In the genomic region with DNA sequence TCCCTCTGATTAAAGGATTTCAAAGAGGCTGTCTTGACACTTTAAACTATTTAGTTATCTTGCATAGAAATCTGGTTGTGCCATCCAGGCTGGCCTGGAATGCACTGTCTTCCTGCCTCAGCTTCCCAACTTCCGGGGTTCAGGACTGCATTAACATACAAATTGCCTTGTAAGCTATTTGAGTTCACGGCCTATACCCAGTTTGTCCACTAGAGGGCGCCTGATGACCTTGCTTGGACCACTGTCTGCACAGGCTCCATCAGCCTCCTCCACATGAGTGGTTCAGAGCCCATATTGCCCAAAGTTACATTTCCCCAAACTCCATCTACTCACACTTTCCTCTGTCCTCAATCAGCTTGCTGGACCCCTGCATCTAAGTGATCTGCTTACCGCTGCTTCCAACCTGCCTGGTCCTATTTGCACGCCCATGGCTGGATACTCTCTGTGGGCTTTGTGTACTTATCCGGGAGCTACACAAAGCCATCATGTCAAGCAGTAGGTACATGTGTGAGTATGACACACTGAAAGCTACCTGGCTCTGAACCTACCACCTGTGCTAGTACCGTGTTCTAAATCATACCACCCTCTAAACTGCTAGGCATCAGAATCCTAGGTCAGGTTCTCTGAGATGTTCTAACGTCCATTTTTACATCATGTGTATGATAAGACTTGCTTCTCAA, we compare ENCODE assay signal across 8 mouse cellular contexts. TPM values are rescaled to one million over a fixed set of nuclear protein-coding genes. Genes with fewer than 3 reads are reported as not detected.
DNase-seq lines count a peak whose midpoint lies in the region; ATAC-seq lines count a peak whose summit lies in the region.

No protein-coding gene starts in this region.

- peak; percentile 97 for DNase-seq in NIH3T3 (ENCODE audit: low read depth)
- DNase-seq in cerebellum, adult 9-10 months, result peak; percentile 78
- peak; percentile 72 to 96 for DNase-seq in frontal cortex, adult 2 months (ENCODE audit: extremely low spot score in 1 of 2, low spot score in 1 of 2)
- DNase-seq in layer of hippocampus, postnatal 10 days (ENCODE audit: low spot score in 2 of 2), result peak; percentile 88 to 90
- DNase-seq in lung, postnatal 14 days, result peak; percentile 90
- DNase-seq in retina, embryonic 14.5 days (ENCODE audit: low spot score), result peak; percentile 95
- peak; percentile 86 for DNase-seq in thymus, postnatal 25 days

- peaks cover 5% of the 10 kb centered on the region; the same call in 1 of the 2 replicates for H3K36me3 ChIP-seq in hindbrain, embryonic 12.5 days

- 51% methylated on average over 8 of the region's 8 CpGs for WGBS in hindbrain, embryonic 12.5 days

- no peaks in the 10 kb centered on the region for H3K9me3 ChIP-seq in hindbrain, embryonic 12.5 days (replicated peaks)

- H3K4me1 ChIP-seq in hindbrain, embryonic 12.5 days, result no peaks in the 10 kb centered on the region

- H3K4me2 ChIP-seq in hindbrain, embryonic 12.5 days (replicated peaks), result no peak overlapping the region

- no peak overlapping the region for H3K9ac ChIP-seq in hindbrain, embryonic 12.5 days

- H3K4me3 ChIP-seq in hindbrain, embryonic 12.5 days, result no peak overlapping the region

- peak; percentile 76 for ATAC-seq in hindbrain, embryonic 12.5 days (ENCODE audit: low FRiP score)

- no peaks in the 10 kb centered on the region for H3K27me3 ChIP-seq in hindbrain, embryonic 12.5 days

- no peak overlapping the region for H3K27ac ChIP-seq in hindbrain, embryonic 12.5 days

RNA-seq across cellular contexts. Expression of a gene that starts 41.2 kb away (rescaled TPM):
- polyA plus RNA-seq in frontal cortex, adult 2 months (2012; rRNA removed), result 22.3 and 23.8 TPM in 2 replicates
- 46.3 and 46.7 TPM in 2 replicates for polyA plus RNA-seq in hindbrain, embryonic 12.5 days (2016; fragmentation: Nextera tagmentation; extraction: Ambion mirVana)
- total RNA-seq in layer of hippocampus, postnatal 10 days (2021), result 10 to 100 TPM; 22.2 to 23.0 TPM

RNA-seq across cellular contexts. Expression of a gene that starts 41.3 kb away (rescaled TPM):
- polyA plus RNA-seq in frontal cortex, adult 2 months (2012; rRNA removed), result 34.4 and 36.7 TPM in 2 replicates
- polyA plus RNA-seq in hindbrain, embryonic 12.5 days (2016; fragmentation: Nextera tagmentation; extraction: Ambion mirVana), result 16.9 and 17.2 TPM in 2 replicates
- 10 to 100 TPM; 29.4 to 41.7 TPM for total RNA-seq in layer of hippocampus, postnatal 10 days (2021)

RNA-seq across cellular contexts. Expression of a gene that starts 57.1 kb away (rescaled TPM):
- polyA plus RNA-seq in frontal cortex, adult 2 months (2012; rRNA removed), result 73.6 and 80.4 TPM in 2 replicates
- 11.8 and 13.6 TPM in 2 replicates for polyA plus RNA-seq in hindbrain, embryonic 12.5 days (2016; fragmentation: Nextera tagmentation; extraction: Ambion mirVana)
- total RNA-seq in layer of hippocampus, postnatal 10 days (2021), result 10 to 100 TPM; 35.8 to 39.3 TPM
